Mouse (Mus musculus) c-Kit-positive CD71-positive TER-119-negative erythroid progenitor cells, embryonic 14.5 days (primary cell): ENCODE results near the gene Vdac1.
A peak's percentile ranks its signal among the peaks of the same experiment; 100 is the strongest.

Experiments
- DNase-seq: peaks from one replicate; pipeline ENCODE4 v3.0.0-alpha.2; 2013; ENCODE audit warnings: low read depth

Gene Vdac1

DNA sequence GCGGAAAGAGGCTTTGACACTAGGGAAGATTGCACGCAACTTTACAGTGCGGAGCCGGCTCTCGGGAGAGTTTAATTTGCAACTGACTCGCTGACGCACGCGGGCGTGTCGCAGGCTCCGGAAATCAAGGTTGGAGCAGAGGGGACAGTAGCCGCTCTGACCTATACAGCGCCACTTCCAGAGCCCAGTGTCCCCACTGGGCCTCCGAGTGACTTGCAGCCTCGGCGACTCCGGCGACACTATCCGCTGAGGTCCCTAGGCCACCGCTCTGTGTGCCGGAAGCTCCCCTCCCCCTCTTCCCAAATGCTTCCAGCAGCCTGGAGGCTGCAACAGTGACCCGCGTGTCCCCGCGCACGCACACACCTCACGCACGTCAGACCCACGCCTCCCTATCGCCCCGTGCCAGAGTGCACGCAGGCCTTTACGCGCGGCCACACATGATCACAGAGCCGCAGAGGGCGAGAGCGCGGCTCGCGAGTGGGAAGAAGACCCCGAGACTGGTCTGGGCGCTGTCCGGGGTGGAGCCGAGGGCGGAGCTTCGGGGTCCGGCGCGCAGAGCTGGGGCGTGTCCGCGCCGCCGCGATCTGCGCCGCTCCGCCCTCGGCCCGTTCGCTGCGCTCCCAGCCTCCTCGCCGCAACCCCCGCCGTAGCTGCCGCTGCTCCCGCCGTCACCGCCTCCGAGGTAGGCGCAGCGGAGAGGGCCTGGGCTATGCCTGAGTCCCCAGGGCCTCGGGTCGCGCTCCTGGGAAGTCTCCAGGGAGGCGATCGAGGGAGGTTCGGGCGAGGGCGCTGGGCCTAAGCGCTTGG lies at the start of gene Vdac1:
Gene Vdac1, plus strand, starts transcription at position 390 of the 807 bp plus-strand sequence.
- peak; percentile 61 for DNase-seq

DNA sequence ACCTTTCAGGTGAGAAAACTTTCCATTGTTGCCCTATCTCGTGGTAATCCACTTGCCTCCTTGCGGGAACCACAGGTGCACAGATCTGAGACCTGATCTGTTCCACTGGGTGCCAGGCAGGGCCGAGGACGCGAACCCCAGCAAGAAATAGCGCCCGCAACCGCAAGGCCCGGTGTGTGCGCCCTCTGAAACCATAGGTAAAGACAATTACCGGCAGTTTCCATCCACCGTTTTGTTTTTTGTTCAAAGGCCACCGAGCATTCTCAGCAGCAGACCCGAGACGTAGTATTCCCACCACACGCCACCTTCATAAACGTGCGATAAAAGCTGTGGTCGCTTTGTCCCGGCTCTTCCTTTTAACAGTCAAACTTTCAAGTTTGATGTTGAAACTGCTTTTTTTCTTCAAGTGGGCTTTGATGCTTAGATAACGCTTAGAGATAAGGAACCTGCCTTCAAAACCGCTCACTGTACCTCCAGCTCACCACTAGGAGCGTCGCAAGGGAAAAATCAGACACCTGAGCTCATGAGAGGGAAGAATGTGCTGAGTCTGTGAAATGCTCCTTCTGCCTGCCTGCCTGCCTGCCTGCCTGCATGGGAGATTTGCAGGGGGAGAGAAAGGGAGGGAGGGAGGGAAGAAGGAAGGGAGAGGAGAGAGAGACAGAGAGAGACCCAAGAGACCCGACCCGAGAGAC lies 46.4 kb upstream of the Vdac1 start:
- DNase-seq, result no peak

DNA sequence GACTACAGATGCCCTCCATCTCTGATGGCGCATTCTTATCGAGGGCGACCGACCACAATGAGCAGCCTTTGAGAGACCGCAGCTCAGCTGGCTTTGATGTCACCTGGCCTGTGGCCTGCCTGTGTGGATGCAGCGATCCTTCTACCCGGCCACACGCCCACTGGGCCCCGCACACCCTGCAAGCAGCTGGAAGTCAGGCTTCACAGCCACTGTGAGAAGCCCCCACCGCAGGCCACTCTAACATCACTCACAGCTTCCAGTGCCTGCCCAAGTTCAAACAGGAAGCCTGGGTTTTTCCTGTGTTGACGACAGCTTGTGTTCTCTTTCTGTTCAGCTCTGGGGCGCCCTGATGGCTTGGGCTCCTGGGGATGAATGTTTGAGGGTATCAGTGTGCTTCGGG lies 42.2 kb upstream of the Vdac1 start:
- DNase-seq, result no peak

GRCm38 (mm10) chr11:52319664-52320063 lies 41.0 kb upstream of the Vdac1 start:
- no peak for DNase-seq

DNA sequence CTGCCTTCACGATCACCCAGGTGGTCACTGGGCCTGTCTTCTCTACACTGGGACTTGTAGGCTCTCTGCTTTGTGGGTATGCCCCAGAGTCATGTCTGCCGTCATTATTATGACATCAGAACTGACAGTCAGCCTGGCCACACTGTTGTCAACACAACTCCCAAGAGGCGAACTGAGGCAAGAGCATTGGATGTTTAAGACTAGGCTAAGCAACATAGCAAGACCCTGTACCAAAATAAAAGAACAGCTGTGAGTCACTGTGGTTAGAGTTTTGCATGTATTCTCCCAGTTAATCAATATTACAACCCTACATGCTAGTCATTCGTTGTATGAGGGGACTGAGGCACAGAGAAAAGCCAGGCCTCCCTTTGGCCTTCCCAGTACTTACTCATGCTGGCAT lies 40.1 kb upstream of the Vdac1 start:
- no peak for DNase-seq

DNA sequence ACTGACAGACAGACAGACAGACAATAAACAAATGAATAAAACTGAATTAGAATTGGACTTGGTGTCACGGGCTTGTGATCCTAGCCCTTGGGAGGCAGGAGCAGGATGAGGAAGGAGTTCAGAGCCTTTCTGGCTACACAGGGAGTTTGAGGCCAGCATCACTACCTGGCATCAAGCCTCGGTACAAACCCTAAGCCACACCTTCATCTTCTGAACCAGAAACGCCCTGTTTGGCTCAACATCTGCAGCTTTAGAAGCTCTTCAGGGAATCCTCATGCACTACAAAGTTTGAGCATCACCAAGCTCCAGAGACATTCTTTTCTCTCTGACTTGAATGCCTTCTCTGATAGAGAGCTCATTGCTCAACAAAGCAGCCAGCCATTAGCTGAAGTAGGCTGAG lies 39.1 kb upstream of the Vdac1 start:
- DNase-seq, result no peak

DNA sequence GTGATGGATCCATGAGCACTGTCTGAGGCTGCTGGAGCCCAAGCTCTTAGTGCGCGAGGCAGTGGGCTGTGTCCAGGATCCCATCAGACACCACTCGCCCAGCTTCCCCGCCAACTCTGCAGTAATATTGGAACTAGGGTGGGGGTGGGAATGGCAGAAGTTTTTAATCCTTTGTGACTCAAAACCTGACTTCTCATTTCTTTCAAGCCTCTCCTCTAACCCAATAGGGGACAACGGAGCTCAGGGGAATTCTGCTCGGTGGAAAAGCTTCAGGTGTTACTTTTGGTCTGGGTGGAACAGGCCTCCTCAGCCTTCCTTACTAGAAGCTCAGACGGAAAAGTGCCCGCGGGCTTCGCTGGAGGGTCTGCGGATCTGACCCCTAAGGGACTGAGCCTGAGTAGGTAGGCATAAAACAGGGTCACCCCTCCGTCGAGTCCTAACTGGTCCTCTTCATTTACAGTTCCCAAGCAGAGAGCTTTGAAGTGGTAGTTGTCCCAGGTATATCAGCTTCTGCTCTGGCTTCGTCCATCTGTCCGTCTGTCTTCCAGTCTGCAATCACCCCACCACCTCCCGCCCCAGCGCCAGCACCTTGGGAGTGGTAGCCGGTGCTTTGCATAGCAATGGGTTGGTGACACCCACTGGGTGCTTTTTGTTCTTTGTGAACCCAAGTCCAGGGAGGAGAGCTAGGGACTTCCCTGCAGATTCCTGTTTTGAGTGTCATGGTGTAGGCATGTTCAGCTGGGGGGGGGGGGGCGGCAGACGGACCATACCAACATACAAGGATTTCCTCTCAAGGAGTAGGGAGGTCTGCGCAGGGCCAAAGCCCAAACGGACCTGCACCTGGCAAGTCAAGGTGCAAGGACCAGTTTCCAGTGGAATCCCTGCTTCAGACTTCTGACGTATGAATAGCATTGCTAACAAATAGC lies 36.0 kb upstream of the Vdac1 start:
- DNase-seq, result no peak

DNA sequence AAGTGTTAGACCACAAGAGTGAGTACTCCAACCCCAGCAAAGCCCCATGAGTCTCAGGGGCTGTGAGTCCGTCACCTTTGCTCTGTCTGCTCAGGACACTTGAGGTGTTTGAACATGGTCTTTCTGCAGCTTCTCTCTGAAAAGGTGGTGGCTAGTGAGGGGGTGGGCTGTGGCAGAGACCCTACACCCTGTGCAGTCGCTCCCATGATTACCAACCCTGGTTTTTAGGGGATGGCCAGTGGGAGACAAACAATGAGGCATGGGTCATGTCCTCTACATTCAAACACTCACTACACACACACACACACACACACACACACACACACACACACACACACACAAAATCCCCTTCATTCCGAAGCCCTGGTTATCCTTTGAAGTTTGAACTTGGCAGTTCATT lies 33.3 kb upstream of the Vdac1 start:
- DNase-seq, result no peak

DNA sequence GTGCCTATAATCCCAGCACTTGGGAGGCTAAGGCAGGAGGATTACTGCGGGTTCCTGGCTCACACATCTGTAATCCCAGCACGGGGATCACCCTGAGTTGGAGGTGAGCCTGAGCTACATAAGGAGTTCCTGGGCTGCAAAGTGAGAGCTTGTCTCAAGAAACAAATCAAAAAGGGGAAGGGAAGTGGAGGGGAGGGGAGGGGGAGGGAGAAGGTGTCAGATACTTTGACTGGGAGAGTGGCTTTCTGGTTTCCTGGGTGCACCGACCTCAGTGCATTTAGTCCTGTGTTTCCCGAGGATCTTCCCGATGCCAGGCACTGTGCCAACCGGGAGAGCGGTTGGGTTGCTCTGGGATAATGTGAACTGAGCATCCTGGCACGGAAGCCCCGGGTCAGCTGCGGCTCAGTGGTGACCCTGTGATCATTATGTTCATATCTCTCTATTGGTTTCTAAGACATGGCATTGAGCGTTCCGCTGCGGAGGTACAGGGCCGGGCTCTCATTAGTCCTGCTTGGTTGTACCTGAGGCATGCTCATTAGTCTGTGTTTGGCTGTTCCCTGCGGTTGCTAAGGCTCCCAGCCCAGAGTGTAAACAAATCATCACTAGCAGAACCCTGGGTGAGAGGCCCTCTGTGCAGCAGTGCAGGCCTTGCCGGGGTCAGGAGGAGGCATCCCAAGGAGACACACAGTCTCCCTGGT lies 28.1 kb upstream of the Vdac1 start:
- DNase-seq, result no peak

DNA sequence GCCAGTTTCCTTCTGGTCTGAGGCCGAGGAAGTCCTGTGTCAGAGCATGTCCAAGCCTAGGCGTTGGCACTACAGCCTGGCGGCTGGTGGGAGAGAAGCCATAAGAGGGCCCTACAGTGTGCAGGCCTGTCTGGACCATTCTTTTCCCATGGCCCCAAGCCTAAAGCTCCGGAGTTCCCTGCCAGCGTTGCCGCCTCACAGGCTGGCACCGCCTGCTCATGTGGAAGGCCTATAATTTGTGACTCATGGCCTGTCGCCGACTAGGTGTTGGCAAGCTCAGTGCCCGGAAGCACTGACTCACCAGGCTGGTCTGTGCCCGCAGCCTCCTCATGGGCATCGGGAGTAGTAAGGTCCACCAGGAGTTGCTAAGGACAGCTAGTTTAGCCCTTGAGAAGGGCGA lies 27.0 kb upstream of the Vdac1 start:
- DNase-seq, result no peak

- no peak for DNase-seq
Observed at GRCm38 (mm10) chr11:52335263-52335662, 25.4 kb upstream of the Vdac1 start.

GRCm38 (mm10) chr11:52335924-52336323 lies 24.7 kb upstream of the Vdac1 start:
- DNase-seq, result no peak

DNA sequence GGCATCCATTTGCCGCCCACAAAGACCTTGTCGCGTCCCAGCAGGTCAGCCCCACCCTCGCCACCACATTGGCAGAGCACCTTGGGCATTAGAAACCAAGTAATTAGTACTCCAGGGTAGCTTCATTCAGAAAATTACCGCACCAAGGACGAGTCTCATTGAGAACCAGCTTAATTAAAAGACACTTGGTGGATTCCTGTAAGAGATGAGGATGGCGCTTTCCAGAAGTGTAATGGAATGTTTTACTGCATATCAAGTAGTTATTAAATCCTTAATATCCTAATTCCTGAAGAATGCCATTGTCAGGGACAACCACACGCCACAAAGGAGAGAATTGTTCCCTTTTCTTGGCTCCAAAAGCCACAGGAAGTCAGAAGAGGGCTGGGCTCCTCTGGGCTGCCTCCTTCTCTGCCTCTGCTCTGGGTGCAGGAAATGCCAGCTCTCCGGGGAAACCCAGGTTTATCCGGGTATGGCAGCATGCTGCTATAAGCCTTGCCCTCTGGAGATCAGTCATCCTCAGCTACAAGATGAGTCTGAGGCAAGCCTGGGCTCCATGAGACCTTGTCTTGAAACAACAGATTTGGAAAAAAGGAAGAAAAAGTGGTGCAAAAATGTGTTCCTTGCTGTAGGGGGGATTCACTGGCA lies 22.9 kb upstream of the Vdac1 start:
- no peak for DNase-seq

GRCm38 (mm10) chr11:52338351-52338750 lies 22.3 kb upstream of the Vdac1 start:
- no peak for DNase-seq

- no peak for DNase-seq
Observed at GRCm38 (mm10) chr11:52339098-52339497, 21.6 kb upstream of the Vdac1 start.

- no peak for DNase-seq
Observed at GRCm38 (mm10) chr11:52339512-52339911, 21.1 kb upstream of the Vdac1 start.

DNA sequence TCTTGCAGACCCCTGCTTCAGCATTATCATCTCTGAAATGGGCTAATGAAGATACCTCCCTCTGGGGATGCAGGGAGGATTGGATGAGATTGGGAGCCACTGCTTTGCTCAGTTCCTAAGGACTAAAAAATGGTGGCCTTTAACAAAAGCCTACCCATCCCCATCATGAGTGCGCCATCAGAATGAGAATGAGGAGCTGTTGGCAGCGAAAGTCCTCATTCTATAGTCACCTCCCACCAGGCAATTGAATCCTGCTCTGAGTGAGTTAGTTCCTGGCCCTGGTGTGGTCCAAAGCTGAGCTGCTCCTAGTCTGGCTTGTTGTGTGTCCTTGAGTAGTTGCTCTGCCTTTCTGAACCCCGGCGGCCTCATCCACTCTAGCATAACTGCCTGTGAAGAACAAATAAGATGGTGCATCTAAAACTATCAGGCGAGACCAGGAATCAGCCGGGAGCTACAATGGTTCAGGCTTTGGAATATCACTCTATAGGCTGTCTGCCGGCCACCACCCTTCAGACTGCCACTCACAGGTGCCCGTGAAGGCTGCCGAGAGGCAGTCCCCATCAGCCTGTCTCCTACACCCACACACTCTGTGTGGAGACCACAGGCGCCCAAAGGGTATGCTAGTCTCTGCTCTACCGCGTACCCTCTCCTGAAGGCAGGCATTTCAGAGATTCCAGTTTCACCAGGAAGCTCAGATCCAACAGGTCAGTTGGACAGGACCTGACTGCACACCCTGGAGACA lies 20.4 kb upstream of the Vdac1 start:
- no peak for DNase-seq

- no peak for DNase-seq
Observed at GRCm38 (mm10) chr11:52341001-52341400, 19.7 kb upstream of the Vdac1 start.

GRCm38 (mm10) chr11:52341476-52341875 lies 19.2 kb upstream of the Vdac1 start:
- no peak for DNase-seq

GRCm38 (mm10) chr11:52342296-52342695 lies 18.4 kb upstream of the Vdac1 start:
- DNase-seq, result no peak

DNA sequence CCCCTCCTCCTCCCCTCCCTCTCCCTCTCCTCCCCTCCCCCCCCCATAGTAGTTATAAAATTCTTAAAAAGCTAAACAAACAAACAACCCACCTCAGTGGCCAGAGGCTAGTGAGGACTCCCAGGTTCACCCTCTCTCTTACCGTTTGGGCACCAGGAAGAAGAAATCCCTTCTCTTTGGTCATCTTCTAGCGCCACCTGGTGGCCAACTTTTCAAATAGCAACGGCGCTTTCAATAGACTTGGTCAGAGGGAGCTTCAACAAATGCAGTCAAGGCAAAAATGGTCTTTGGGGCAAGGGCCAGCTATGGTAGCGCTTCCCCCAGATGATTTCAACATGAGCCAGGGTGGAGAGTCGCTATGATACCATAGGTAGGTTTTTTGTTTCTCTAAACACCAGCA lies 17.5 kb upstream of the Vdac1 start:
- peak; percentile 75 for DNase-seq
